Mouse (Mus musculus) c-Kit-positive CD71-negative TER-119-negative erythroid progenitor cells, embryonic 14.5 days (primary cell): ENCODE measurements around the gene 4931406C07Rik.

Experiments used
- DNase-seq: peaks from one replicate; pipeline ENCODE4 v3.0.0-alpha.2; 2013; ENCODE audit warnings: low read depth

Gene 4931406C07Rik

GRCm38 (mm10) chr9:15238297-15238990, 67.8 kb downstream of the 4931406C07Rik start:
- DNase-seq = no peak

DNA sequence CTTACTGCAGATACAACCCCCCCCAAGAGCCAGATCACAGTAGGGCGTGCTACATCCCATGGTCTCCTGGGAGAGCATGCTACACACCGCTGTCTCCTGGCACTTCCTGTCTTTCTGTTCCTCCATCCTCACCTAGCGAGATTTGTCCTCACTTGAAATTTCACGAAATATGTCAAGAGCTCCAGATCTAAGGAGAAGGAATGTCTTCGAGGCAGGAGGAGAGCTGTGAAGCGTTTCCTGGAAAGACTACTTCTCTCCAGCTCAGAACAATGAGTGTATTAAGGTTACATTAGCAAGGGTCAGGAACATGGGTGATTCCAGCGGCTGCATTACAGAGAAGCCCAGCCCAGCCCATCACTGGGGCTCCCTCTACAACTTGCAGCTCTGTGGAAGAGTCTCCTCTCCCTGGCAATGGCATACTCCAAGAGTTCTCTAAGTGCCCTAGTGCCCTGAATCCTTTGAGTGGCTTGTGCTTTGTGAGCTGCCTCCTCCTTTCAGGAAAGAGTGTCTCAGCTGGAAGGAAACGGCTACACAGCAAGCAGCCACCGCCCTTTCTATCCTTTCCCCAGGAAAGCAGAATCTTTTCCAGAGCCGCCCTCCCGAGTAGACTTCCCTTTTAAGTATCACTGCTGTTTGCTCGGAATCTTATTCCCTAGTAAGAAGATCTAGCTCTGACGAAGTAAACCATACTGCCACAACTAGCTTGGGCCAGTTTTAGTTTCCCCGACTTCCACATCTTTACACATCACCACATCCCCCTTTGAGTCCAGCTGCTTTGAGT, 68.5 kb downstream of the 4931406C07Rik start:
- no peak for DNase-seq

- no peak for DNase-seq
Observed at GRCm38 (mm10) chr9:15235986-15236385, 70.3 kb downstream of the 4931406C07Rik start.

DNA sequence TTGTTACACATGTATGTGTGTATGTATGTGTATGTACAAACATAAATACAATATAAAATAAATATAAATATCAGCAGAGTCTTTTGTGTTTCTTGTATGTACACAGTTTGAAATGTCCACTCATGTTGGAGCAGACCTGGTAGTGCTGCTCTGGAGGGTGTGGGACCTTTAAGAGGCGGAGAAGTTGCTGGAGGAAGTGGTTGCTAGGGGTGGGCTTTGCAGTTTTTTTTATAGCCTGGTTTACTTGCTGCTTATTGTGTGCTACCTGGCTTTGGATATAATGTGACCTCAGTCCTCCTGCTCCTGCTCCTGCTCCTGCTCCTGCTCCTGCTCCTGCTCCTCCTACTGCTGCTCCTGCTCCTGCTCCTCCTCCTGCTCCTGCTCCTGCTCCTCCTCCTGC, 72.6 kb downstream of the 4931406C07Rik start:
- no peak for DNase-seq
